Mouse (Mus musculus): ENCODE data around the gene Anpep. TPM values are rescaled to one million over a fixed set of nuclear protein-coding genes. Genes with fewer than 3 reads are reported as not detected.

Anpep gene
- polyA plus RNA-seq, 1 experiment from 2014 or later: 3.8 TPM

DNA sequence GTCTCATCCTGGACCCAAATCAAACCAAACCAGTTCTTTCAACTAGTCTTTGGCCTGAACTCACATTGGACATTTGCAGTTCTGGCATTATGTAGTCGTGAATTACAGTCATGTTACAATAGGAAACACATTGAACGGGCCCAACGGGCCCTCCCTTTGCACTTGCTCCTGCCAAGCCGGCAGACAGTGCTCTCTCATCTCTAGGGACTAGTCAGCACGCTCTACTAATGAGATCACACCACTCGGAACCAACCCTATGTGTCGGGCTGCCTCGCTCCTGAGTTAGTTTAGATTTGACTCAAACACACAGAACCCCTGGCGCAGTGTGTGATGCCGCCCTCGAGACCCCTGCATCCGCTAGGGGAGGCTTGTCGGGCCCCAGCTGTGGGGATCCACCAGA is 7.0 kb upstream of the Anpep start:
- Histone ChIP-seq H3K27me3 (ENCODE audit: insufficient read depth, low read length) (no peaks in the 10 kb centered on the region), H3K9me3 (ENCODE audit: low read depth, low read length) (no peaks in the 10 kb centered on the region), H3K27ac (ENCODE audit: low read depth) (no peak overlapping the region), H3K4me3 (ENCODE audit: low read depth, low read length) (no peak overlapping the region), H3K4me1 (ENCODE audit: insufficient read depth) (no peaks in the 10 kb centered on the region), H3K36me3 (ENCODE audit: insufficient read depth) (no peaks in the 10 kb centered on the region), H3K4me2 (no peak overlapping the region), H3K9ac (no peak overlapping the region)
- DNase-seq: no peak
- TF ChIP-seq CTCF (IDR thresholded peaks at IDR 0.05; ENCODE audit: low read depth): no peak
- 71% methylated on average over 13 of the region's 13 CpGs for WGBS
- no peak for ATAC-seq (ENCODE audit: insufficient read depth)

DNA sequence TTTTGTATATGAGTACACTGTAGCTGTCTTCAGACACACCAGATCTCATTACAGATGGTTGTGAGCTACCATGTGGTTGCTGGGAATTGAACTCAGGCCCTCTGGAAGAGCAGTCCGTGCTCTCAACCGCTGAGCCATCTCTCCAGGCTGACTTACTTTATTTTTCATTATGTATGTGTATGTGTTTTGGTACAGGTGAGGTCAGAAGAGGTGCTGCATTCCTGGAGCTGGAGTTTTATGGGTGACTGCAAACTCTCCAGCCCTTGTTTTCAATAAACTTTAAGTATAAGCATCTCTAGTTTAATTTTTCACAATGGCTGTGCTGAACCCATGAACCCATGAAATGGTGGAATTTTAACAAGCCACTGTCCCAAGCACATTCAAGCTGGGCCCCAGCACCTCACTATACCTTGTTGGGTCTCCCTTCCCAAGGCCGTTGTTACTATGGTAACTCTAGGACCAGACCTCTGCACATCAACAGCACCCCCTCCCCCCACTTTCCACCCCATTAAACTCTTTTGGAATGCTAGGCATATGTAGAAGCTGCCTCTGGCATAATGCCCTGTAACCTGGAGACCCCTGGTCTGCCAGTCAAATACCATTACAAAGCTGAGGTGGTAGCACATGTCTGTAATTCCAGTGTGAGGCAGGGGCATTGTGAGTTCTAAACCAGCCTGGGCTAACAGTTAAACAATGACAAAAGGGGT is 5.6 kb upstream of the Anpep start:
- no peak for TF ChIP-seq CTCF (IDR thresholded peaks at IDR 0.05; ENCODE audit: low read depth)
- Histone ChIP-seq H3K36me3 (ENCODE audit: insufficient read depth) (no peaks in the 10 kb centered on the region), H3K9ac (no peak overlapping the region), H3K4me2 (no peak overlapping the region), H3K4me1 (ENCODE audit: insufficient read depth) (no peaks in the 10 kb centered on the region), H3K27me3 (ENCODE audit: insufficient read depth, low read length) (no peaks in the 10 kb centered on the region), H3K9me3 (ENCODE audit: low read depth, low read length) (no peaks in the 10 kb centered on the region), H3K4me3 (ENCODE audit: low read depth, low read length) (no peak overlapping the region), H3K27ac (ENCODE audit: low read depth) (no peak overlapping the region)
- DNase-seq (no peak), ATAC-seq (ENCODE audit: insufficient read depth) (no peak)
- WGBS: 71% methylated on average over 3 of the region's 3 CpGs

DNA sequence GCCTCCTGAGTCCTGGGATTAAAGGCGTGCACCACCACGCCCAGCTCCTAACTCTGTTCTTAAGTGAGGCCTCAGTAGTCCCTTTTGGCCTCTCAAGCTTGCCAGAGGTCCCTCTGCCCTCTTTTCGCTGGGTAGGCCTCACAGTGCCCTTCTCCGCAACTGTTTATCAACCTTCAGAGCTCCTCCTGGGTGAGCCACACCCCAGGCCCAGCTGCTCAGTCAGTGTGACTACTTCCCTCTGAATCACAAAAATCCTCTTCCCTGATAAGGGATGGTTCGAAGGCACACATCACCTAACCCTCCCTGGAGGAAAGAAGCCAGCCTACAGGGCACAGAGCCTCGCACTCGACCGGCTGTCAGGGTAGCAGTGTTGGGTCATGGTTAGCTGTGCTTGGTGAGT is 935 bp upstream of the Anpep start:
- no peak for TF ChIP-seq CTCF (IDR thresholded peaks at IDR 0.05; ENCODE audit: low read depth)
- ATAC-seq (ENCODE audit: insufficient read depth) (no peak), DNase-seq (no peak)
- H3K36me3 ChIP-seq (ENCODE audit: insufficient read depth): no peaks in the 10 kb centered on the region
- no peak overlapping the region for H3K4me3 ChIP-seq (ENCODE audit: low read depth, low read length)
- no peak overlapping the region for H3K4me2 ChIP-seq
- no peaks in the 10 kb centered on the region for H3K9me3 ChIP-seq (ENCODE audit: low read depth, low read length)
- H3K27me3 ChIP-seq (ENCODE audit: insufficient read depth, low read length): no peaks in the 10 kb centered on the region
- H3K27ac ChIP-seq (ENCODE audit: low read depth): no peak overlapping the region
- H3K4me1 ChIP-seq (ENCODE audit: insufficient read depth): peaks cover 3% of the 10 kb centered on the region; the same call in 1 of the 2 replicates
- 82% methylated on average over 8 of the region's 8 CpGs for WGBS
- H3K9ac ChIP-seq: no peak overlapping the region

- Histone ChIP-seq H3K9me3 (ENCODE audit: low read depth, low read length) (no peaks in the 10 kb centered on the region), H3K36me3 (ENCODE audit: insufficient read depth) (no peaks in the 10 kb centered on the region), H3K27me3 (ENCODE audit: insufficient read depth, low read length) (no peaks in the 10 kb centered on the region), H3K27ac (ENCODE audit: low read depth) (no peak overlapping the region), H3K9ac (no peak overlapping the region), H3K4me3 (ENCODE audit: low read depth, low read length) (no peak overlapping the region), H3K4me1 (ENCODE audit: insufficient read depth) (peaks cover 3% of the 10 kb centered on the region; the same call in 1 of the 2 replicates), H3K4me2 (no peak overlapping the region)
- ATAC-seq (ENCODE audit: insufficient read depth) (no peak), DNase-seq (no peak)
- TF ChIP-seq CTCF (IDR thresholded peaks at IDR 0.05; ENCODE audit: low read depth): no peak
- WGBS: 58% methylated on average over 9 of the region's 9 CpGs
Measured at GRCm38 (mm10) chr7:79858956-79859630, 1.8 kb downstream of the Anpep start.

DNA sequence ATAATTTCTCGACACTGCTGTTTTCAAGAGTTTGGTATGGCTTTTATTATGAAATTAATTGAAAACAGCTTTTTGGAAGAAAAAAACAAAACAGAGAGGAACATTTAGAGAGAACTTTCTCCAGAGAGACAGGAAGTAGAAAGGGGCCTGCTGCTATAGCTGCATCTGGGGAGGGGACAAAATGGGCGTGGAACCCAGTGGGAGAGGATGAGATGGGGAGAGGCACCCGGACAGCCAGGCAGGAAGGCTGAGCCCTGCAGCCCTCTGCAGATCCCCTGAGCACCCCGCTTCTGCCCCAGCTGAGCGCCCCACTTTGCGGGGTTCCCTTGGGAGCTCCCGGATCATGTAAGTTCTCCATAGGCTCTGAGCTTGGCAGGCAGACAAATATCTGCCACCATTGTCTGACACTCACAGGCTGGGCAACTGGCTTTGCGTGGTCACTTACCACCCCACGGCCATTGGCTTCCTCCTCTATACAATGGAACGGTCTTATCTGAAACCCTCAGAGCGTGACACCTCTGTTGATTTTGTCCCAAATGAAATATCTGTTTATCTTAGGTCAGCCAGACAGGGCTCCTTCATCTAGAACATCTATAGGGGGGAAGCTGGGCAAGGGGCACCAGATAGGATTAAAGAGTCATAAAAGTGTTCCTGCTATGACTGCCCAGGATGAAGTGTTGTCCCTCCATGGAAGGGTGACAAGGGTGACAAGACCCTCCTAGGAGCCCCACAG is 2.5 kb downstream of the Anpep start:
- DNase-seq: peak; percentile 26
- TF ChIP-seq CTCF (IDR thresholded peaks at IDR 0.05; ENCODE audit: low read depth): no peak
- 43% methylated on average over 11 of the region's 11 CpGs for WGBS
- Histone ChIP-seq H3K36me3 (ENCODE audit: insufficient read depth) (no peaks in the 10 kb centered on the region), H3K4me2 (peak overlapping the region; percentile 25; the same call in 1 of the 2 replicates), H3K27ac (ENCODE audit: low read depth) (no peak overlapping the region), H3K27me3 (ENCODE audit: insufficient read depth, low read length) (no peaks in the 10 kb centered on the region), H3K4me3 (ENCODE audit: low read depth, low read length) (no peak overlapping the region), H3K4me1 (ENCODE audit: insufficient read depth) (peaks cover 3% of the 10 kb centered on the region; the same call in 1 of the 2 replicates), H3K9me3 (ENCODE audit: low read depth, low read length) (no peaks in the 10 kb centered on the region), H3K9ac (no peak overlapping the region)
- ATAC-seq (ENCODE audit: insufficient read depth): no peak

- no peak for TF ChIP-seq CTCF (IDR thresholded peaks at IDR 0.05; ENCODE audit: low read depth)
- Histone ChIP-seq H3K4me2 (no peak overlapping the region), H3K9ac (no peak overlapping the region), H3K27ac (ENCODE audit: low read depth) (no peak overlapping the region), H3K36me3 (ENCODE audit: insufficient read depth) (no peaks in the 10 kb centered on the region), H3K9me3 (ENCODE audit: low read depth, low read length) (no peaks in the 10 kb centered on the region), H3K4me3 (ENCODE audit: low read depth, low read length) (no peak overlapping the region), H3K27me3 (ENCODE audit: insufficient read depth, low read length) (no peaks in the 10 kb centered on the region), H3K4me1 (ENCODE audit: insufficient read depth) (peaks cover 3% of the 10 kb centered on the region; the same call in 1 of the 2 replicates)
- no peak for ATAC-seq (ENCODE audit: insufficient read depth)
- 74% methylated on average over 4 of the region's 4 CpGs for WGBS
- no peak for DNase-seq
Measured at GRCm38 (mm10) chr7:79856305-79856704, 4.6 kb downstream of the Anpep start.

Data from lung, embryonic 14.5 days (tissue).